Mouse (Mus musculus) lung, adult 2 months (tissue): Measurements from ENCODE around the gene Cntnap5a.

Experiments used
- CTCF ChIP-seq: fragments of 200-500 bp; IDR thresholded peaks from 2 replicates; pipeline ENCODE4 v1.5.1; 2011; ENCODE audit warnings: mild to moderate bottlenecking, low read length, control low read depth; ENCODE audit not compliant: insufficient read depth
- POLR2A ChIP-seq: fragments of 200-500 bp; IDR thresholded peaks from 2 replicates; pipeline ENCODE4 v1.6.1; 2011; ENCODE audit warnings: low read depth, mild to moderate bottlenecking, control low read depth, low read length, borderline replicate concordance; ENCODE audit errors: extremely low read depth

- TF ChIP-seq POLR2A: no peak
- no peak for TF ChIP-seq CTCF
Observed at GRCm38 (mm10) chr1:116216883-116217282, 532.3 kb downstream of the Cntnap5a start.
